Mouse (Mus musculus) hindbrain, embryonic 12.5 days (tissue): ENCODE results near the gene Sfxn1. TPM values are rescaled to one million over a fixed set of nuclear protein-coding genes. Genes with fewer than 3 reads are reported as not detected.

ENCODE experiments used
- ATAC-seq: fragments of 200-750 bp; cut with Nextera tagmentation; 2 replicates; pipeline ENCODE4 v1.8.0; 2017; ENCODE audit warnings: moderate TSS enrichment; ENCODE audit not compliant: low FRiP score
- H3K27ac ChIP-seq: fragments of 300-500 bp; sonication (generic); 2 replicates; pipeline ENCODE4 v1.5.1; 2016; ENCODE audit warnings: mild to moderate bottlenecking
- H3K27me3 ChIP-seq: fragments of 300-500 bp; sonication (generic); 2 replicates; pipeline ENCODE4 v1.6.1; 2016; ENCODE audit warnings: mild to moderate bottlenecking
- H3K36me3 ChIP-seq: fragments of 300-500 bp; sonication (generic); 2 replicates; pipeline ENCODE4 v1.6.1; 2016; ENCODE audit warnings: mild to moderate bottlenecking
- H3K4me1 ChIP-seq: fragments of 300-500 bp; sonication (generic); 2 replicates; pipeline ENCODE4 v1.6.1; 2016
- H3K4me2 ChIP-seq: fragments of 300-500 bp; sonication (generic); replicated peaks from 2 replicates; pipeline ENCODE4 v1.6.1; 2016; ENCODE audit warnings: mild to moderate bottlenecking
- H3K4me3 ChIP-seq: fragments of 300-500 bp; sonication (generic); 2 replicates; pipeline ENCODE4 v1.5.1; 2016; ENCODE audit warnings: mild to moderate bottlenecking
- H3K9ac ChIP-seq: fragments of 300-500 bp; sonication (generic); 2 replicates; pipeline ENCODE4 v1.6.1; 2016; ENCODE audit warnings: mild to moderate bottlenecking, moderate library complexity
- H3K9me3 ChIP-seq: fragments of 300-500 bp; sonication (generic); replicated peaks from 2 replicates; pipeline ENCODE4 v1.6.1; 2016; ENCODE audit warnings: mild to moderate bottlenecking
- WGBS: fragments of 180-500 bp; shearing (Covaris S2); methylation state at CpG from one replicate; pipeline ENCODE4 v1.1.7; 2016; 5-methylcytosine and 5-hydroxymethylcytosine counted together
- polyA plus RNA-seq: library from polyadenylated mRNA; unstranded; fragments of >200 nt; fragmentation: Nextera tagmentation; extraction: Ambion mirVana; gene quantifications from 2 replicates; pipeline ENCODE4 v1.2.1, GENCODE M21; 2016

The Sfxn1 gene
- polyA plus RNA-seq, 1 experiment from 2014 or later: 72.6 TPM

DNA sequence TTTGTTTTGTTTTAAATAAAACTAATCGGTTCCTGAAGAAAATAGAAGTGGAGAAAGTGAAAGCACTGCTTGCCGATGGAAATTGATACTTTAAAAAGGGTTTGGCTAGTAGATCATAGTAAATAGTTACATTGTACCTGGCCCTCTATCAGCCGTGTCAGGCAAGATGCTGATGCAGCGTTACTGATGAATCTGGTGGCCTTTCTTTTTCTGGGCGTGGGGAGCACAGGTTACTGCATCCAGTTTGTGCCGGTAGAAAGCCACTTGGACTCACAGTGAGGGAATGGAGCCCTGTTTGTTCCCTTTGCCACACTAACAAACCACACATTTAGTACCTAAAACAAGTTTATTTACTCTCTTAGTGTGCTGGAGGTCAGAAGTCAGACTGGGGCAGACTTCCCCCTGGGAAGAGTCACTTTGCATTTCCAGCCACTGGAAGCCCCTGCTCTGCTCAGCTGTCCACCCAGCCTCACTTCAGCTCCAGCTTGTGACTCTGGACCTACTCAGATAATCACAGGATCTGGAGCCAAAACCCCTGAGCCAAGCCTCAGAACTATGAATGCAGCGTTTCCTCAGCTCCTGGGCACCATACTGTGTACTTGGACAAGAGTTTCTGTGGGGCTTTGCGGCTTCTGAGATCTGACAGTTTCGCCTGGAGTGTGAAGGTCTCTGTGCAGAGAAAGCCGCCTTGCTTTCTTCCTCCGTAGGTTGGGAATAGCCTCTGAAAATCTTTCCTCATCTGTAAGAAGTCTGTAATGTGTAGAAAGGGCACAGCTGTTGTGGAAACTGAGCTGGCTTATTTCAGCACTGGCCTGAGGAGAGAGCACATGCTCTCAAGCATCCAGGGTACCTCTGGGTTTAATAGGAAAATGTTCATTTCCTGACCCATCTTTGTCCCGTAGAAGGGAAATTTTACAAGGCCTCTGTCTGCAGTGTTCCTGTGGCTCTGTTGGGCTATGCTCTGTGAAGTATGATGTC is 8.4 kb downstream of the Sfxn1 start:
- H3K4me2 ChIP-seq: no peak overlapping the region
- H3K9ac ChIP-seq: no peak overlapping the region
- H3K27me3 ChIP-seq: no peaks in the 10 kb centered on the region
- no peak for ATAC-seq
- no peaks in the 10 kb centered on the region for H3K36me3 ChIP-seq
- peaks cover 11% of the 10 kb centered on the region; the same call in 1 of the 2 replicates for H3K4me1 ChIP-seq
- 71% methylated on average over 12 of the region's 12 CpGs for WGBS
- no peak overlapping the region for H3K4me3 ChIP-seq
- H3K9me3 ChIP-seq: no peaks in the 10 kb centered on the region
- H3K27ac ChIP-seq: 0 out of 2 replicates have a peak overlapping the region, but pooled peaks have one; percentile 24

DNA sequence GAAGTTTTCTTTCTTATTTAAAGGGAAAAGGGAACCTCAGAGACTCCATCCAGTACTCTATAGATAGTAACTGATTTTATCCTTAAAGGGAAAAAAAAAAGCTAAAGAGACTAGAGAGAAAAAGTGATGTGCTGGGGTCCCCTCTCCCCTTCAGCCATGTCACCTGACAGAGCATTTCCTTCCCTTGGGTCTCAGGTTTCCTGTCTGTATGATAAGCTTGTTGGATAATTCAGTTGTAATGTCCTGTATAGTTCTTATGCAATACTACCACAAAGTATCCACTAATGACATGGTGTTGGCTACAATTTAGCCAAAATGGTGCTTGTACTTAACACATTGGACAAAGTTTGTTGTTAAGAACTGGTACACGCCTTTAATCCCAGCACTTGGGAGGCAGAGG is 9.1 kb downstream of the Sfxn1 start:
- 100% methylated on average over 1 of the region's 1 CpGs for WGBS

DNA sequence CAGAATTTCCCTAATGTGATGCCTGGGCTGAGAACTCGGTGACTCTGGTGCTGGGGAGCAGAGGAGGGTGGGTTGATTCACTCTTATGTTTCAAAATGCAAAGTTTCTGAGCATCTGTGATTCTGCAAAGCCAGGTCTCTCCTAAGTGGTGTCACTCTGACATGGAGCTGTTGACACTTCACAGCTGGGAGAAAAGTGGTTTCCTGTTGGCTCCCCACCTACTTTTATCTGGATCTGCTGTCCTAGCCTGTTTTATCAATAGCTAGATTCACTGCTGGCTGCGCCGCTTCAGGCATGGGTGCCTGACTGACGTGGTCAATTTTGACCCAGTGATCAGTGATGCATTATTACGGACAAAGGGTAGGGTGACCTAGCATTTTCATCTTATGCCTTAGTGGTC is 11.3 kb downstream of the Sfxn1 start:
- 72% methylated on average over 5 of the region's 5 CpGs for WGBS
- Histone ChIP-seq H3K9me3 (no peaks in the 10 kb centered on the region), H3K9ac (no peak overlapping the region), H3K4me1 (peaks cover 10% of the 10 kb centered on the region; the same call in 1 of the 2 replicates), H3K27me3 (no peaks in the 10 kb centered on the region), H3K36me3 (peaks cover 22% of the 10 kb centered on the region), H3K27ac (no peak overlapping the region), H3K4me2 (no peak overlapping the region), H3K4me3 (no peak overlapping the region)
- ATAC-seq: no peak

More for the DNA sequence above, 9.1 kb downstream of the Sfxn1 start:
- Histone ChIP-seq H3K9ac (no peak overlapping the region), H3K9me3 (no peaks in the 10 kb centered on the region), H3K27ac (no peak overlapping the region), H3K27me3 (no peaks in the 10 kb centered on the region), H3K4me2 (no peak overlapping the region), H3K4me1 (peaks cover 11% of the 10 kb centered on the region; the same call in 1 of the 2 replicates), H3K36me3 (peaks cover 4% of the 10 kb centered on the region), H3K4me3 (no peak overlapping the region)
- ATAC-seq: no peak

DNA sequence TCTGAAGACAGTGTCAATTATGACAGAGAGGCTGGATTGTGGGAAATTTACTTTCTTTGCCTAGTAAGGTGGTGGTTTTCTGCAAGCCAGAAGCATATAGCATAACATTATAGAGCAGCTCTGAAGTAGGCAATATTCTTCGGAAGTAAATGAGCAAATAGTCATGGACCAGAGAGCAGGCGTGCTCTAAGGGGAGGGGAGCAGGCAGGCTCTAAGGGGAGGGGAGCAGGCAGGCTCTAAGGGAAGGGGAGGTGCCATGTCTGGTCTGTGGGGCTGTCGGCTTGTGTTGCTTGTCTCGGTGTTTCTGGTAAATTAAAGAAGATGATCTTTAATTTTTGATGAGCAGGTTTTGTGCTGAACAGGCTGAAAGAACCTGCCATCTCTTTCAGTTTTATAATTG is 12.5 kb downstream of the Sfxn1 start:
- H3K27ac ChIP-seq: no peak overlapping the region
- H3K4me1 ChIP-seq: peaks cover 10% of the 10 kb centered on the region; the same call in 1 of the 2 replicates
- H3K36me3 ChIP-seq: peaks cover 34% of the 10 kb centered on the region
- H3K9me3 ChIP-seq: no peaks in the 10 kb centered on the region
- H3K27me3 ChIP-seq: no peaks in the 10 kb centered on the region
- H3K4me3 ChIP-seq: no peak overlapping the region
- ATAC-seq: no peak
- no peak overlapping the region for H3K4me2 ChIP-seq
- H3K9ac ChIP-seq: no peak overlapping the region
- WGBS: 49% methylated on average over 4 of the region's 4 CpGs

DNA sequence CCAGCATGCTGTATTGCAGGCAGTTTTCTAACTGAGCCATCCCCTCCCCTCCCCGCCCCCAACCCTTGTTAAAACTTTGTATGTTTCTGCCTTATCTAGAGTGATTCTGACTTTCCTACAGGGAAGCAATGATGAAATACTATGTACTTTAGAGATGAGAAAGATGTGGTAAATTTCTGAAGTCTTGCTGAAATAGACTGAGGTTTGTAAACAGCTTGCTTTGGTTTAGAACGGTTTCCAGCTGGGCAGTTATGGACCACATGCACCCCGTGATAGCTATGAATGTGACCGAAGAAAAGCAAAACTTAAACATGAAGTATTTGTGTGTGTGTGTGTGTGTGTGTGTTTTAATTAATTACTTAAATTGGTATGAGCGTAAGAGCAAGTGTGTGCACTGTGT is 13.2 kb downstream of the Sfxn1 start:
- no peak overlapping the region for H3K27ac ChIP-seq
- peaks cover 10% of the 10 kb centered on the region; the same call in 1 of the 2 replicates for H3K4me1 ChIP-seq
- 91% methylated on average over 5 of the region's 5 CpGs for WGBS
- H3K9ac ChIP-seq: no peak overlapping the region
- no peak overlapping the region for H3K4me2 ChIP-seq
- peaks cover 41% of the 10 kb centered on the region for H3K36me3 ChIP-seq
- no peaks in the 10 kb centered on the region for H3K9me3 ChIP-seq
- no peaks in the 10 kb centered on the region for H3K27me3 ChIP-seq
- no peak overlapping the region for H3K4me3 ChIP-seq
- ATAC-seq: no peak

DNA sequence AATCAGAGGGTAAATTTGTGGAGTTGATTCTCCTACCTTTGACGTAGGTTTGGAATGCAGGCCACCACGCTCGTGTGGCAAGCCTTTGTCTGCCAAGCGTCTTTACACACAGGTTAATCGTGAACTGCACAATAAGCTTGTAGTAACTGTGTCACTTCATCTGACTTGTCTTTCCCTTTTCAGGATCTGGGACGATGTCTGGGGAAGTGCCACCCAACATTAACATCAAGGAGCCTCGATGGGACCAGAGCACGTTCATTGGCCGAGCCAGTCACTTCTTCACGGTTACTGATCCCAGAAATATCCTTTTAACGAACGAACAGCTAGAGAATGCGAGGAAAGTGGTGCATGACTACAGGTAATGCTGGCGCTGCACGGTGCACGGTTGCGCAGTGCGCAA is 13.6 kb downstream of the Sfxn1 start:
- H3K9ac ChIP-seq: no peak overlapping the region
- no peak overlapping the region for H3K4me2 ChIP-seq
- peaks cover 42% of the 10 kb centered on the region for H3K36me3 ChIP-seq
- WGBS: 91% methylated on average over 18 of the region's 18 CpGs
- peaks cover 10% of the 10 kb centered on the region; the same call in 1 of the 2 replicates for H3K4me1 ChIP-seq
- no peak overlapping the region for H3K4me3 ChIP-seq
- H3K27me3 ChIP-seq: no peaks in the 10 kb centered on the region
- ATAC-seq: no peak
- H3K9me3 ChIP-seq: no peaks in the 10 kb centered on the region
- no peak overlapping the region for H3K27ac ChIP-seq

DNA sequence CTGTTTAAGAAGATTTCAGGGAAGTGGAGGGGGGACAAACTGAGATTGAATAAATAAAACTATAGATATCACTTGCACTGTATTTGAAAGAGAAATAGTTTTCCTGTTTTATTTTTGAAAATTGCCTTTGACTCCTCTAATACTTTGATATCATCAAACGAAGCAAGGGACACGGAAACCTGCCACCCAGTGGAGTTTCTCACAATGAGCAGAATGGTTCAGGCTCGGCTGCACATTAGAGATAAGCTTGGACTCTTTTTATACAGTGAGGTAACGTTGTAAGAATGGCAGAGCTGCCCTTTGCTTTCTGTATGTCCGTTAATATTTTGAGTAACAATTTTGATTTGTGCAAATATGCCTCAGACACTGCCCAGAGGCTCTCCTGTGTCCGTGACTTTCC is 20.1 kb downstream of the Sfxn1 start:
- H3K9me3 ChIP-seq: no peaks in the 10 kb centered on the region
- no peaks in the 10 kb centered on the region for H3K27me3 ChIP-seq
- WGBS: 87% methylated on average over 6 of the region's 6 CpGs
- H3K9ac ChIP-seq: no peak overlapping the region
- no peak overlapping the region for H3K4me2 ChIP-seq
- H3K4me1 ChIP-seq: no peaks in the 10 kb centered on the region
- no peak overlapping the region for H3K27ac ChIP-seq
- no peak overlapping the region for H3K4me3 ChIP-seq
- peaks cover 85% of the 10 kb centered on the region for H3K36me3 ChIP-seq
- no peak for ATAC-seq

DNA sequence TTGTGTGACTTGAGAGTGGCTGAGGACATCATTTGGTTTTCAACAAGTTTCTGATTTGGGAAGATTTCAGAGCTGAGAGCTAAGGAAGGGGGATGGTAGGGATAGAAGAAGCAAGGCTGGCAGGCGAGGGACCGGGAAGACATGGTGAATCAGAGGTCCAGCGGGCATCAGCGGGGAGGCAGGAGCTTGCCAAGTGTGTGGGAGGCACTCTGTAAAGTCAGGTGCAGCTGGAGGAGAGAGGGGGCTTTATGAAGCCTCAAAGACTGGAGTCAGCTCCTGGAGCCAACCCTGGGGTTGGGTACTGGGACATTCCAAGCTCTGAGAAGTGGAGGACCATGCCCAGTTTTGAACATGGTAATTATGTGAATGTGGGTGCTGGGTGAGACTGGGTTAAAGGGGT is 22.7 kb downstream of the Sfxn1 start:
- H3K4me1 ChIP-seq: no peaks in the 10 kb centered on the region
- peaks cover 81% of the 10 kb centered on the region for H3K36me3 ChIP-seq
- no peaks in the 10 kb centered on the region for H3K9me3 ChIP-seq
- no peak overlapping the region for H3K4me2 ChIP-seq
- H3K4me3 ChIP-seq: no peak overlapping the region
- no peak overlapping the region for H3K27ac ChIP-seq
- H3K9ac ChIP-seq: no peak overlapping the region
- no peak for ATAC-seq
- no peaks in the 10 kb centered on the region for H3K27me3 ChIP-seq
- WGBS: 96% methylated on average over 4 of the region's 4 CpGs

DNA sequence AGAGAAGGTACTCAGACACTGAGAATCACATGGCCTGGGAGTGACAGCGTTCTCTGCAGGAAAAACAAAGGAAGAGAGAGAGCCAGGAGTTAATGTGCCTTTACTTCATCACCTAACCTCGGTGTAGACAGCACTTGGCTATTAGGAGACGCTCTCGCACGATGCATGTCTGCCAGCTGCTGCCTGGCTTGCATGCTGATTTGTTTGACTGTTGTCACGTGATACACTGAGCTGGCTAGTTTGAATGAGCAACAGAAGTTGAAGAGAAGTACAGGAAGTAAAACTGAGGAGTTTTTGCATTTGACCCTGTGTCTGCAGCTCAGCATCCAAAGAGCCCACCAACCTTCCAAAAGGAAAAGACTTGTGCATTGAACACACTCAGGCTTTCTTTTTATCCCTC is 23.3 kb downstream of the Sfxn1 start:
- Histone ChIP-seq H3K9me3 (no peaks in the 10 kb centered on the region), H3K27me3 (no peaks in the 10 kb centered on the region), H3K4me3 (no peak overlapping the region), H3K27ac (no peak overlapping the region), H3K9ac (no peak overlapping the region), H3K4me1 (no peaks in the 10 kb centered on the region), H3K36me3 (peaks cover 75% of the 10 kb centered on the region), H3K4me2 (no peak overlapping the region)
- WGBS: 81% methylated on average over 6 of the region's 6 CpGs
- no peak for ATAC-seq

DNA sequence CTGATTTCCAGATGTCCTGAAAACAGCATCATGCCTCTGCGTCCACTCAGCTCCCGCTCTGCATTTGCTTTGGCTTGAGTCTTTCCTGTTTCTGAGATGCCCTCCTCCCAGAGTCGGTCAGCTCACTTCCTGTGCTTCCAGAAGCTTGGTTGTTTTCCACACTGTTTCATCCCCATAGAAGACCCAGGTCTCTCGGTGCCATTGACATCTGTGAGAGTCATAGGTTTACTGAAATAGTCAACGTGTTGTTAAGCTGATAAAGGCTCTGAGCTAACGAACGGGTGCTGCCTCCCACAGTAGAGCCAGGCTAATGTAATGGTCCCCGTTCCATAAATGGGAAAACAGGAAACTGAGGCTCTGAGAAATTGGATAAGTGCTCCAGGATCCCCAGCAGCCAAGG is 24.1 kb downstream of the Sfxn1 start:
- no peak overlapping the region for H3K4me2 ChIP-seq
- WGBS: 91% methylated on average over 8 of the region's 8 CpGs
- no peak for ATAC-seq
- H3K27me3 ChIP-seq: no peaks in the 10 kb centered on the region
- H3K36me3 ChIP-seq: peaks cover 73% of the 10 kb centered on the region
- H3K4me3 ChIP-seq: no peak overlapping the region
- no peak overlapping the region for H3K9ac ChIP-seq
- H3K27ac ChIP-seq: no peak overlapping the region
- H3K4me1 ChIP-seq: no peaks in the 10 kb centered on the region
- H3K9me3 ChIP-seq: no peaks in the 10 kb centered on the region

DNA sequence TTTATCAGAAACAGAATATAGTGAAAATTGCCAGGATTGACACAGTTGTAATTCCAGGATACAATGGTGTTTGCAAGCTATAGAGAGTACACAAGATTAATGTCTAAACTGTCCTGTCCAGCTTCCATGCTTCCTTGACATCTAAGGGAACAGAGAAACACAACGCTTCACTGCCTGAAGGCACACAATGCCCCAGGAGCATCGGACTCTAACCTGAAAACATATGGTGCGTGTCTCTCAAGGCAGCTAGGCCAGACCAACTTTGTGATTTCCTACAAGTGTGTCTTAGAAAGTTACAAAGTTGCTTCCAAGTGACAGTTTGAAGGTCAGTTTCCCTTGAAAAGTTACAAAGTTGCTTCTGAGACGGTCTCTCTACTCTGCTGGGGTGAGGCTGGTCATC is 25.6 kb downstream of the Sfxn1 start:
- WGBS: 95% methylated on average over 4 of the region's 4 CpGs
- ATAC-seq: no peak
- Histone ChIP-seq H3K9me3 (no peaks in the 10 kb centered on the region), H3K27me3 (no peaks in the 10 kb centered on the region), H3K27ac (no peak overlapping the region), H3K36me3 (peaks cover 60% of the 10 kb centered on the region), H3K4me1 (no peaks in the 10 kb centered on the region), H3K4me2 (no peak overlapping the region), H3K4me3 (no peak overlapping the region), H3K9ac (no peak overlapping the region)

DNA sequence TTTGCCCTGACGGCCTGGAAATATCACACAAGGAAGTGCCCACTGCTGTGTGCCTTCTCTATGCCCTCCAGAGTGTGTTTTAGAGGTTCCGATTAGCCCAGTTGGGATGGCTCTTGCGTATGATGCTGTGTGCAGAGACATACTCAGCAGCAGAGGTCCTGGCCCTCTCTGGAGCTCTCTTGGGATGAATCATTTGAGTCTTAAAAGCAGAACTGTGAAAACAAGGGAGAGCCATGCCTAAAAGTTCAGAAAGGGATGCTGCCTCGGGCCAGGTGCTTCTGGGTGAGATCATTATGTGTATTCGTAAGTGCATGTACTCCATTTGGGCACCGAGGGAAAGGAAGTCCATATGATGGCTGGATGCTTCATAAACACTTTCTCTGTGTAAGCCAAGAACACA is 26.1 kb downstream of the Sfxn1 start:
- Histone ChIP-seq H3K4me2 (no peak overlapping the region), H3K4me3 (no peak overlapping the region), H3K27ac (no peak overlapping the region), H3K9me3 (no peaks in the 10 kb centered on the region), H3K4me1 (no peaks in the 10 kb centered on the region), H3K36me3 (peaks cover 54% of the 10 kb centered on the region), H3K9ac (no peak overlapping the region), H3K27me3 (no peaks in the 10 kb centered on the region)
- ATAC-seq: no peak
- 91% methylated on average over 6 of the region's 6 CpGs for WGBS
